Mouse (Mus musculus) testis, adult 2 months (tissue): ENCODE measurements around the gene Tldc2.

Source experiments
- CTCF ChIP-seq: fragments of 200-500 bp; IDR thresholded peaks from 2 replicates; pipeline ENCODE4 v1.5.1; 2012; ENCODE audit warnings: low read depth, mild to moderate bottlenecking, inconsistent platforms, low read length, moderate library complexity; ENCODE audit not compliant: control insufficient read depth, insufficient read depth, insufficient replicate concordance
- POLR2A ChIP-seq: fragments of 200-500 bp; IDR thresholded peaks from 2 replicates; pipeline ENCODE4 v1.6.1; 2012; ENCODE audit warnings: low read depth, mild to moderate bottlenecking, inconsistent platforms, low read length, moderate library complexity; ENCODE audit not compliant: control insufficient read depth

DNA sequence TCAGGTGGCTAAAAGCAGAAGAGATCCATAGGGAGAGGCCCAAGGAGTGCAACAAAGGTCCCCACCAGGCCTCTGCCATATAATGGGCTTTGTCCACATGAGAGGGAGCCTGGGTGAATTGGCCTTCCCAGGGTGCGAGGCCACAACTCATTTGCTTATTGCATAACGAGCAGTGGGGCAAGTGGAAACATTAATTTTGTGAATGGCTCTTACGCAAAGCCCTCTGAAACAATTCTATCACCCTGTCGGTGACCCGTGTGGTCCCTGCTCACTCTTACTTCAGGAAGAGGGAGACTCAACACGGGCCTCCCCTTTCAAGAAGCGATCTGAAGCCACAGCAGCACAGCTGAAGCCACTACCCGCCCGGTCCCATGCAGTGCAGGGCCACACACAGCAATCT is 49.6 kb upstream of the Tldc2 start:
- TF ChIP-seq CTCF (no peak), POLR2A (no peak)
